Mouse (Mus musculus) C2C12 (cell line): ENCODE results near the gene Zxdc.

Experiments used
- CTCF ChIP-seq: IDR thresholded peaks from one replicate; pipeline ENCODE4 v1.5.1; 2011; ENCODE audit not compliant: control insufficient read depth, insufficient read depth, insufficient read length
- MAX ChIP-seq: IDR thresholded peaks from one replicate; pipeline ENCODE4 v1.6.1; 2011; ENCODE audit warnings: mild to moderate bottlenecking, control low read depth
- MYOD1 ChIP-seq: IDR thresholded peaks from one replicate; pipeline ENCODE4 v1.6.1; 2011; ENCODE audit warnings: low read depth; ENCODE audit not compliant: control insufficient read depth, insufficient read length
- USF1 ChIP-seq: IDR thresholded peaks from one replicate; pipeline ENCODE4 v1.6.1; 2011; ENCODE audit warnings: low read depth, mild to moderate bottlenecking, control low read depth, moderate library complexity

DNA sequence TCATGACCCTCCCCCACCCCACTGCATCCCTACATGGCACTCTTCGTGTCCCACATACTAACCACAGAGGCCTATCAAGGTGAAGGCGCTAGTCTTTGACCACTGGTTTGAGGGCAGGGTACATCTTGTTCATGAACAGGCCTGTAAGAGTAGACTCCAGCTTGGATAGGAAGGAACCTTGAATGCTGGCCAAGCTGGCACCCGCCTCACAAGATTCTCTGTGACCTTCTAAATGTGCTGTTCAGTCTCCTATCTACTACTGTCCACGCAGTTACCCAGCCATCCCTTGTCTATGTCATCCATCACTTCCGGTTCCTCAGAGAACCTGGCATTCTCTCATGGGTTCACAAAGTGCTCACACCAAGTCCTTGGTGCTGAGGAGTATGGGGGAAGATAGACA is 6.0 kb upstream of the Zxdc start:
- TF ChIP-seq CTCF (no peak), USF1 (no peak), MAX (no peak), MYOD1 (no peak)
